In the genomic region with DNA sequence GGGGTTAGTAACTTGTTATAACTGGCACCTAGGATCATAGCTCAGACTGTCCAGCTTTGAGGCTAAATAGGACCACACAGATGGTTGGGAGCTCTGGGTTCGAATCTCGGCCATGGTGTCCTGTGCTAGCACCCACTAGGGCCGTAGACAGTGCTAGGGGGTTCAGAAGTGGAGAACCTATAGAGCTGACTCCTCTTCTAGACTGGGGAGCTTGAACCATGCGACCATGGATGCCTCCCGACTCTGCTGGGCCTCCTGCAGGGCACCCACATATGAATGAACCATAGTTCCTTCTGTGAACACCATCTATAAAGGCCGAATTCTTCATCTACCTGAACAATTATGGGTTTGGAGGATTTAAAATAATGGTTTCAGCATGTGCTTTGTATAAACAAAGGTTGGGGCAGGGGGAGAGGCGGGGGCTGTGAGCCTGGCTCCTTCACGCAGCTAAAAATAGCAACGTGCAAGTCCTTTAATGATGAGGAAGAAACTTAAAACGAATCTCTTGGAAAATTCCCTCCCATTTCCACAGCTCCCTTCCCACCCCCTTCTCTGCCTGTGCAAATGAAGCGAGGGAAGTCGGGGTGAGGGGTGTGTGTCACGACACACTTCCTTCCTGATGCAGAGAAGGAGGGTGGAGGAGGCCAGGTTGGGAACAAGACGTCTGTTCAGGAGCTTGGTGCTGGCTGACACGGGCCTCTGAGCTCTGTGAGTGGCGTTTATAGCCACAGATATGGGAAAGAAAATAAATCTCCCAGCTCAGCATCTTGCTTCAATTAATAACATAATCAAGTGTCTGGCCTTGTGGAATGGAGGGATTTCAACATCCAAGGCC, we compare ENCODE assay signal across 8 mouse cellular contexts.
DNase-seq lines count a peak whose midpoint lies in the region; ATAC-seq and TF ChIP-seq lines count a peak whose summit lies in the region.
"Had no signal": no experiment of that assay in that cellular context is flagged by ENCODE, and none has a peak within 500 bp of the region (broad histone marks: within the 10 kb centered on the region; RNA-seq: fewer than 3 reads in every experiment).

No protein-coding gene starts in this region.

- H3K9ac ChIP-seq in embryonic facial prominence, embryonic 13.5 days: 0 out of 2 replicates have a peak overlapping the region, but pooled peaks have one; percentile 23
- H3K9ac ChIP-seq in heart, postnatal 0 days (replicated peaks; ENCODE audit: low read depth, low read length): no peak overlapping the region
- no peak overlapping the region for H3K9ac ChIP-seq in neural tube, embryonic 15.5 days (replicated peaks)

- H3K4me3 ChIP-seq in embryonic facial prominence, embryonic 13.5 days: no peak overlapping the region
- H3K4me3 ChIP-seq in heart, postnatal 0 days (ENCODE audit: low read depth, low read length): no peak overlapping the region
- H3K4me3 ChIP-seq in neural tube, embryonic 15.5 days (replicated peaks): no peak overlapping the region
- H3K4me3 ChIP-seq in thymus, adult 2 months (ENCODE audit: control insufficient read depth, insufficient read depth, low read length): no peak overlapping the region

- no peak for TF ChIP-seq POLR2A in thymus, adult 2 months (IDR thresholded peaks at IDR 0.05; ENCODE audit: control insufficient read depth, extremely low read depth, insufficient read depth, low read length, poor library complexity)

- H3K36me3 ChIP-seq in embryonic facial prominence, embryonic 13.5 days: no peaks in the 10 kb centered on the region
- H3K36me3 ChIP-seq in heart, postnatal 0 days (replicated peaks; ENCODE audit: control insufficient read depth, insufficient read depth, low read length): no peaks in the 10 kb centered on the region
- H3K36me3 ChIP-seq in neural tube, embryonic 15.5 days: no peaks in the 10 kb centered on the region
- H3K36me3 ChIP-seq in thymus, adult 2 months (ENCODE audit: control insufficient read depth, insufficient read depth, low read length): no peaks in the 10 kb centered on the region

- TF ChIP-seq CTCF in heart, postnatal 0 days (IDR thresholded peaks at IDR 0.05; ENCODE audit: low read depth): no peak
- TF ChIP-seq CTCF in thymus, adult 2 months (IDR thresholded peaks at IDR 0.05; ENCODE audit: borderline replicate concordance, control insufficient read depth, extremely low read depth, insufficient read depth, low read length, poor library complexity): no peak

- H3K27ac ChIP-seq in embryonic facial prominence, embryonic 13.5 days: peak overlapping the region; percentile 87
- 0 out of 2 replicates have a peak overlapping the region, but pooled peaks have one; percentile 1 for H3K27ac ChIP-seq in heart, postnatal 0 days (ENCODE audit: low read depth)
- H3K27ac ChIP-seq in neural tube, embryonic 15.5 days (replicated peaks): peak overlapping the region; percentile 38; the same call in 1 of the 2 replicates
- H3K27ac ChIP-seq in thymus, adult 2 months (ENCODE audit: control insufficient read depth, insufficient read depth, low read length): no peak overlapping the region

- peak overlapping the region; percentile 32 for H3K4me2 ChIP-seq in embryonic facial prominence, embryonic 13.5 days
- no peak overlapping the region for H3K4me2 ChIP-seq in heart, postnatal 0 days (ENCODE audit: low read depth, low read length)
- no peak overlapping the region for H3K4me2 ChIP-seq in neural tube, embryonic 15.5 days

- 29% methylated on average over 16 of the region's 16 CpGs for WGBS in embryonic facial prominence, embryonic 13.5 days
- WGBS in heart, postnatal 0 days: 35% methylated on average over 16 of the region's 16 CpGs
- 73% methylated on average over 16 of the region's 16 CpGs for WGBS in neural tube, embryonic 15.5 days
- 38% methylated on average over 16 of the region's 16 CpGs for WGBS in thymus, adult 2 months

- H3K4me1 ChIP-seq in embryonic facial prominence, embryonic 13.5 days: peaks cover 20% of the 10 kb centered on the region
- peaks cover 9% of the 10 kb centered on the region; the same call in 1 of the 2 replicates for H3K4me1 ChIP-seq in heart, postnatal 0 days (ENCODE audit: control insufficient read depth, insufficient read depth)
- H3K4me1 ChIP-seq in neural tube, embryonic 15.5 days: 0 out of 2 replicates have a peak, but pooled peaks cover 7% of the 10 kb centered on the region
- peaks cover 4% of the 10 kb centered on the region for H3K4me1 ChIP-seq in thymus, adult 2 months (replicated peaks; ENCODE audit: control insufficient read depth, insufficient read depth, low read length)

- intact Hi-C loops in left cerebral cortex, postnatal 14 days (cut with DNase I): no loop called here

- peak; percentile 10 to 18 for DNase-seq in left cerebral cortex, postnatal 14 days (ENCODE audit: low spot score in 2 of 2)
- no peak for DNase-seq in left cerebral cortex, adult 18-20 months (ENCODE audit: low spot score in 2 of 2)
- peak; percentile 29 for DNase-seq in heart, postnatal 0 days (ENCODE audit: low spot score)
- no peak for DNase-seq in thymus, adult 2 months
- DNase-seq in thymus, postnatal 14 days: no peak

- no peaks in the 10 kb centered on the region for H3K9me3 ChIP-seq in embryonic facial prominence, embryonic 13.5 days
- no peaks in the 10 kb centered on the region for H3K9me3 ChIP-seq in heart, postnatal 0 days (replicated peaks; ENCODE audit: control insufficient read depth, low read length)
- H3K9me3 ChIP-seq in neural tube, embryonic 15.5 days (replicated peaks): no peaks in the 10 kb centered on the region

- H3K27me3 ChIP-seq in embryonic facial prominence, embryonic 13.5 days: no peaks in the 10 kb centered on the region
- H3K27me3 ChIP-seq in heart, postnatal 0 days (ENCODE audit: control insufficient read depth, insufficient read depth, low read length): no peaks in the 10 kb centered on the region
- no peaks in the 10 kb centered on the region; the same call in 1 of the 2 replicates for H3K27me3 ChIP-seq in neural tube, embryonic 15.5 days (replicated peaks)
- H3K27me3 ChIP-seq in thymus, adult 2 months (ENCODE audit: control insufficient read depth, insufficient read depth, low read length): no peaks in the 10 kb centered on the region

- no peak for TF ChIP-seq EP300 in heart, postnatal 0 days (IDR thresholded peaks at IDR 0.05; ENCODE audit: low read depth)

- peak; percentile 77 for ATAC-seq in embryonic facial prominence, embryonic 13.5 days (ENCODE audit: insufficient number of reproducible peaks, insufficient read depth, low FRiP score, low TSS enrichment, low read depth)
- ATAC-seq in heart, postnatal 0 days (ENCODE audit: insufficient read depth, low read depth): peak; percentile 75
- ATAC-seq in neural tube, embryonic 15.5 days (ENCODE audit: low FRiP score): no peak
- ATAC-seq: forebrain, embryonic 14.5 days had no signal

Comparison
In these comparisons a context has a peak if more than half of its experiments do, and no peak if none do; other contexts are left out.
1. DNase-seq: peak in left cerebral cortex, postnatal 14 days (2 of 2) and heart, postnatal 0 days (single experiment); none in left cerebral cortex, adult 18-20 months (0 of 2), thymus, adult 2 months (single experiment) and thymus, postnatal 14 days (single experiment).